Mouse (Mus musculus) heart, embryonic 11.5 days (tissue): ENCODE data around the gene Nhsl1. TPM values are rescaled to one million over a fixed set of nuclear protein-coding genes. Genes with fewer than 3 reads are reported as not detected.
A peak's percentile ranks its signal among the peaks of the same experiment; 100 is the strongest.

Experiments used
- ATAC-seq: fragments of 200-750 bp; cut with Nextera tagmentation; replicated peaks from 2 replicates; pipeline ENCODE4 v1.8.0; 2017; ENCODE audit warnings: moderate library complexity; ENCODE audit not compliant: insufficient number of reproducible peaks, low FRiP score, low TSS enrichment
- H3K27ac ChIP-seq: fragments of 300-500 bp; sonication (generic); 2 replicates; pipeline ENCODE4 v1.5.1; 2014; ENCODE audit warnings: mild to moderate bottlenecking, low read depth, low read length
- H3K27me3 ChIP-seq: fragments of 300-500 bp; sonication (generic); 2 replicates; pipeline ENCODE4 v1.6.1; 2014; ENCODE audit warnings: mild to moderate bottlenecking, low read length, mixed read lengths; ENCODE audit not compliant: control insufficient read depth, insufficient read depth
- H3K36me3 ChIP-seq: fragments of 300-500 bp; sonication (generic); 2 replicates; pipeline ENCODE4 v1.6.1; 2014; ENCODE audit warnings: mild to moderate bottlenecking, low read length, moderate library complexity, mixed read lengths; ENCODE audit not compliant: control insufficient read depth, insufficient read depth
- H3K4me1 ChIP-seq: fragments of 300-500 bp; sonication (generic); 2 replicates; pipeline ENCODE4 v1.6.1; 2014; ENCODE audit warnings: low read length; ENCODE audit not compliant: control insufficient read depth, insufficient read depth
- H3K4me2 ChIP-seq: fragments of 300-500 bp; sonication (generic); 2 replicates; pipeline ENCODE4 v1.6.1; 2014; ENCODE audit warnings: mild to moderate bottlenecking, moderate library complexity
- H3K4me3 ChIP-seq: fragments of 300-500 bp; sonication (generic); 2 replicates; pipeline ENCODE4 v1.5.1; 2014; ENCODE audit warnings: low read depth, low read length
- H3K9ac ChIP-seq: fragments of 300-500 bp; sonication (generic); 2 replicates; pipeline ENCODE4 v1.6.1; 2014; ENCODE audit warnings: mild to moderate bottlenecking, low read depth, low read length, moderate library complexity
- H3K9me3 ChIP-seq: fragments of 300-500 bp; sonication (generic); replicated peaks from 2 replicates; pipeline ENCODE4 v1.6.1; 2016; ENCODE audit warnings: low read length; ENCODE audit not compliant: control insufficient read depth
- WGBS: fragments of 180-500 bp; shearing (Covaris S2); extraction: QIAGEN DNeasy Blood & Tissue Kit; methylation state at CpG from one replicate; pipeline ENCODE4 v1.1.7; 2014; ENCODE audit not compliant: insufficient replicate concordance; 5-methylcytosine and 5-hydroxymethylcytosine counted together
- polyA plus RNA-seq: library from polyadenylated mRNA; unstranded; fragments of >200 nt; fragmentation: Nextera tagmentation; extraction: Ambion mirVana; gene quantifications from 2 replicates; pipeline ENCODE4 v1.2.1, GENCODE M21; 2014

Nhsl1 gene
- polyA plus RNA-seq, 1 experiment from 2014 or later, result 13.6 TPM

- no peaks in the 10 kb centered on the region for H3K9me3 ChIP-seq
- H3K36me3 ChIP-seq, result no peaks in the 10 kb centered on the region
- H3K27ac ChIP-seq, result no peak overlapping the region
- peaks cover 5% of the 10 kb centered on the region; the same call in 1 of the 2 replicates for H3K4me1 ChIP-seq
- WGBS, result 80% methylated on average over 6 of the region's 6 CpGs
- H3K9ac ChIP-seq, result no peak overlapping the region
- H3K4me2 ChIP-seq, result no peak overlapping the region
- ATAC-seq, result no peak
- no peak overlapping the region for H3K4me3 ChIP-seq
- H3K27me3 ChIP-seq, result no peaks in the 10 kb centered on the region
Measured at GRCm38 (mm10) chr10:18356461-18356860, 37.7 kb downstream of the Nhsl1 start.

GRCm38 (mm10) chr10:18357212-18357611 is 38.4 kb downstream of the Nhsl1 start:
- no peaks in the 10 kb centered on the region for H3K27me3 ChIP-seq
- WGBS, result 89% methylated on average over 6 of the region's 6 CpGs
- H3K4me1 ChIP-seq, result peaks cover 5% of the 10 kb centered on the region; the same call in 1 of the 2 replicates
- ATAC-seq, result no peak
- H3K4me3 ChIP-seq, result no peak overlapping the region
- H3K9me3 ChIP-seq, result no peaks in the 10 kb centered on the region
- H3K4me2 ChIP-seq, result no peak overlapping the region
- H3K36me3 ChIP-seq, result no peaks in the 10 kb centered on the region
- H3K27ac ChIP-seq, result no peak overlapping the region
- H3K9ac ChIP-seq, result no peak overlapping the region

- Histone ChIP-seq H3K4me1 (peaks cover 2% of the 10 kb centered on the region; the same call in 1 of the 2 replicates), H3K36me3 (no peaks in the 10 kb centered on the region), H3K9me3 (no peaks in the 10 kb centered on the region), H3K27ac (no peak overlapping the region), H3K4me3 (no peak overlapping the region), H3K9ac (no peak overlapping the region), H3K4me2 (no peak overlapping the region), H3K27me3 (no peaks in the 10 kb centered on the region)
- ATAC-seq, result no peak
- 68% methylated on average over 5 of the region's 5 CpGs for WGBS
Measured at GRCm38 (mm10) chr10:18358461-18358860, 39.7 kb downstream of the Nhsl1 start.

- Histone ChIP-seq H3K36me3 (no peaks in the 10 kb centered on the region), H3K4me2 (no peak overlapping the region), H3K4me3 (no peak overlapping the region), H3K9ac (no peak overlapping the region), H3K9me3 (no peaks in the 10 kb centered on the region), H3K4me1 (no peaks in the 10 kb centered on the region), H3K27ac (no peak overlapping the region), H3K27me3 (no peaks in the 10 kb centered on the region)
- WGBS, result 89% methylated on average over 6 of the region's 6 CpGs
- ATAC-seq, result no peak
Measured at GRCm38 (mm10) chr10:18360175-18360574, 41.4 kb downstream of the Nhsl1 start.

GRCm38 (mm10) chr10:18365432-18365831 is 46.6 kb downstream of the Nhsl1 start:
- Histone ChIP-seq H3K9ac (no peak overlapping the region), H3K36me3 (no peaks in the 10 kb centered on the region), H3K4me3 (no peak overlapping the region), H3K4me1 (peaks cover 1% of the 10 kb centered on the region), H3K27ac (no peak overlapping the region), H3K4me2 (no peak overlapping the region), H3K27me3 (no peaks in the 10 kb centered on the region), H3K9me3 (no peaks in the 10 kb centered on the region)
- WGBS, result 84% methylated on average over 6 of the region's 6 CpGs
- ATAC-seq, result no peak

- H3K36me3 ChIP-seq, result no peaks in the 10 kb centered on the region
- no peaks in the 10 kb centered on the region for H3K9me3 ChIP-seq
- H3K4me3 ChIP-seq, result no peak overlapping the region
- no peak overlapping the region for H3K27ac ChIP-seq
- no peak overlapping the region for H3K9ac ChIP-seq
- H3K4me1 ChIP-seq, result peaks cover 8% of the 10 kb centered on the region
- H3K27me3 ChIP-seq, result no peaks in the 10 kb centered on the region
- 82% methylated on average over 7 of the region's 7 CpGs for WGBS
- H3K4me2 ChIP-seq, result no peak overlapping the region
- no peak for ATAC-seq
Measured at GRCm38 (mm10) chr10:18366697-18367096, 47.9 kb downstream of the Nhsl1 start.

GRCm38 (mm10) chr10:18368111-18368510 is 49.3 kb downstream of the Nhsl1 start:
- Histone ChIP-seq H3K9ac (no peak overlapping the region), H3K4me3 (no peak overlapping the region), H3K36me3 (no peaks in the 10 kb centered on the region), H3K4me1 (peaks cover 11% of the 10 kb centered on the region), H3K27ac (no peak overlapping the region), H3K27me3 (no peaks in the 10 kb centered on the region), H3K9me3 (no peaks in the 10 kb centered on the region), H3K4me2 (no peak overlapping the region)
- ATAC-seq, result no peak
- 89% methylated on average over 8 of the region's 8 CpGs for WGBS

- Histone ChIP-seq H3K9me3 (no peaks in the 10 kb centered on the region), H3K36me3 (no peaks in the 10 kb centered on the region), H3K4me3 (no peak overlapping the region), H3K4me1 (peaks cover 11% of the 10 kb centered on the region), H3K27ac (no peak overlapping the region), H3K27me3 (no peaks in the 10 kb centered on the region), H3K9ac (no peak overlapping the region), H3K4me2 (no peak overlapping the region)
- WGBS, result 34% methylated on average over 17 of the region's 17 CpGs
- ATAC-seq, result no peak
Measured at GRCm38 (mm10) chr10:18370475-18371286, 51.9 kb downstream of the Nhsl1 start.

GRCm38 (mm10) chr10:18371866-18372265 is 53.1 kb downstream of the Nhsl1 start:
- no peak for ATAC-seq
- Histone ChIP-seq H3K27me3 (no peaks in the 10 kb centered on the region), H3K4me1 (peaks cover 11% of the 10 kb centered on the region), H3K4me2 (peak overlapping the region; percentile 31), H3K9me3 (no peaks in the 10 kb centered on the region), H3K4me3 (no peak overlapping the region), H3K36me3 (no peaks in the 10 kb centered on the region), H3K9ac (0 out of 2 replicates have a peak overlapping the region, but pooled peaks have one; percentile 0), H3K27ac (no peak overlapping the region)
- 52% methylated on average over 13 of the region's 13 CpGs for WGBS
